Mouse (Mus musculus) CH12.LX (cell line): ENCODE data around the gene Mrpl20.

Experiments used
- CTCF ChIP-seq, 2 experiments: IDR thresholded peaks in 1 of 2; conservative IDR thresholded peaks in 1 of 2; 2 replicates each; pipeline ENCODE4 v1.5.1; 2011 to 2012; ENCODE audit warnings: low read depth in 2 of 2, low read length in 2 of 2, improper control_type of control experiment in 1 of 2, inconsistent platforms in 1 of 2, mild to moderate bottlenecking in 1 of 2, moderate library complexity in 1 of 2
- POLR2A ChIP-seq: IDR thresholded peaks from 2 replicates; pipeline ENCODE4 v1.6.1; 2011; ENCODE audit warnings: low read depth, mild to moderate bottlenecking, improper control_type of control experiment, low read length
- POLR2AphosphoS2 ChIP-seq: IDR thresholded peaks from 2 replicates; pipeline ENCODE4 v1.6.1; 2011; ENCODE audit warnings: low read depth, low read length, improper control_type of control experiment
- SIN3A ChIP-seq: IDR thresholded peaks from 2 replicates; pipeline ENCODE4 v1.6.1; 2012; ENCODE audit warnings: low read length, improper control_type of control experiment, inconsistent platforms
- TCF12 ChIP-seq: IDR thresholded peaks from 2 replicates; pipeline ENCODE4 v1.6.1; 2014; ENCODE audit warnings: low read depth, mild to moderate bottlenecking, inconsistent platforms, low read length, improper control_type of control experiment

- TF ChIP-seq POLR2AphosphoS2: no peak
- no peak for TF ChIP-seq POLR2A
- no peak for TF ChIP-seq SIN3A
- no peak for TF ChIP-seq TCF12
- no peak for TF ChIP-seq CTCF (conservative IDR thresholded peaks at IDR 0.05 in 1 of 2, IDR thresholded peaks at IDR 0.05 in 1 of 2; ENCODE audit: low read depth in 2 of 2, low read length in 2 of 2)
These were observed 53.4 kb downstream of the Mrpl20 start for GRCm38 (mm10) chr4:155856071-155856470.
